Mouse (Mus musculus) thymus, adult 2 months (tissue): ENCODE data around the gene Elf5.

Experiments used
- CTCF ChIP-seq: fragments of 200-500 bp; IDR thresholded peaks from 2 replicates; pipeline ENCODE4 v1.5.1; 2012; ENCODE audit warnings: mild to moderate bottlenecking, control low read depth, low read length, moderate library complexity, borderline replicate concordance; ENCODE audit not compliant: control insufficient read depth, poor library complexity, insufficient read depth; ENCODE audit errors: extremely low read depth
- POLR2A ChIP-seq: fragments of 200-500 bp; IDR thresholded peaks from 2 replicates; pipeline ENCODE4 v1.6.1; 2012; ENCODE audit warnings: mild to moderate bottlenecking, low read length, control low read depth, moderate library complexity; ENCODE audit not compliant: control insufficient read depth, poor library complexity, insufficient read depth; ENCODE audit errors: extremely low read depth

DNA sequence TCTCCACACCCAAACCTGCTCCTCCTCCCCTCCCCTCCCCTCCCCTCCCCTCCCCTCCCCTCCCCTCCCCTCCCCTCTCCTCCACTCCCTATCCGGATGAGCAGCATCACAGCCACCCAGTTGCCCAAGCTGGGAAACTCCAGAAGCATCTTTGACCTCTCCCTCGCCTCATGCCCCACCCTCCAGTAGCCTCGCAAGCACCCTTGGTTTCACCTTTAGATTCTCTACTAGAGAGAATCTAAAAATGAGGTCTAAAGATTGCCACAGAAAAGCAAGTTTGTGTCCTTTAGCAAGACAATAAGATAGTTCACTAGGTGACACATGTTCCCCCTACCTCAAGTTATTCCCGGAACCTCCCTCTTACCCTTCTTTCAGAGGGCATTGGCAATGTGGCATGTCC lies 19.9 kb upstream of the Elf5 start:
- no peak for TF ChIP-seq CTCF
- no peak for TF ChIP-seq POLR2A
